Mouse (Mus musculus): Measurements from ENCODE around the gene Gusb.
"Not testable (repeated sequence)": the region's sequence is repeated elsewhere in the genome, so short reads cannot be mapped to it uniquely, and the experiment has no call there.

Gene Gusb

DNA sequence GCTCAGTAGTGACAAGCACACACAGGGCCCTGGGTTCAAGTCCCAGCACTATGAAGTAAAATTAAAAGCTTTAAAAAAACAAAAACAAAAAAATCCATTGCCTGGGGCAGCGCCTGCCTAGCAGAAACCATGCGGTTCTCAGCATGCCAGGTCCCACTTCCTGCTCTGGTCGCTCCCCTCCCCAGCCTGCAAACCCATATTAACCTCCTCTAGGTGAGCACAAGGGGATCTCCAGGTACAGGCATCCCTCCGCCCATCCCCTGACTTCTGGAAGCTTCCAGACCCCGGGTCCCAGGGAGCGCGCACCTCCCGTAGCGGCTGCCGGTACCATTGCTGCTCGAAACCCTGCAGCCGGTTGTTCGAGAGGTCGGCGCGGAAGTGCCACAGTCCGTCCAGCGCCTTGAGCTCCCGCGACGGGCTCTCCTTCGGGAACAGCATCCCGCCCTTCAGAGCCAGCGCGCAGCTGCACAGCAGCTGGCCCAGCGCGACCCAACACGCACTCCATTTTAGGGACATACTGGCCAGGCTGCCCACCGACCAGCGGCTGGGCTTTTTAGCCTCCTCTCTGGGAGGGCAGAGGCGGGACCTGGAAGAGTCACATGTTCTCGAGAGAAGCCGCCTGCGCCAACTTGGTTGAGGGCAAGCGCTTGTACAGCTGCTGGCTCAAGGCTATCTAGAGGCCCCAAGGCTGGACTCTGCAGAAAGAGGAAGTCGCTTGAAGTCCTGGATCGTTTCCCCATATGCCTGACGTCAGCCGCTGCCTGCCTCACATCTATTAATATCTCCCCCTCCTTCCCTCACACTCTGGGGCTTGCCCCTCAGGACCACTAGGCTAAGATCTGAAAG, at the start of gene Gusb:
Gusb (minus strand) TSS at position 749 of the 846 bp plus-strand sequence.
- DNase-seq (ENCODE audit: low spot score), result peak; percentile 91

- no peak for DNase-seq (ENCODE audit: low spot score)
These were observed 49.7 kb upstream of the Gusb start for GRCm38 (mm10) chr5:130052510-130052909.

- no peak for DNase-seq (ENCODE audit: low spot score)
These were observed 48.4 kb upstream of the Gusb start for GRCm38 (mm10) chr5:130051073-130051860.

GRCm38 (mm10) chr5:130050416-130050815, 47.6 kb upstream of the Gusb start:
- DNase-seq (ENCODE audit: low spot score), result no peak

DNA sequence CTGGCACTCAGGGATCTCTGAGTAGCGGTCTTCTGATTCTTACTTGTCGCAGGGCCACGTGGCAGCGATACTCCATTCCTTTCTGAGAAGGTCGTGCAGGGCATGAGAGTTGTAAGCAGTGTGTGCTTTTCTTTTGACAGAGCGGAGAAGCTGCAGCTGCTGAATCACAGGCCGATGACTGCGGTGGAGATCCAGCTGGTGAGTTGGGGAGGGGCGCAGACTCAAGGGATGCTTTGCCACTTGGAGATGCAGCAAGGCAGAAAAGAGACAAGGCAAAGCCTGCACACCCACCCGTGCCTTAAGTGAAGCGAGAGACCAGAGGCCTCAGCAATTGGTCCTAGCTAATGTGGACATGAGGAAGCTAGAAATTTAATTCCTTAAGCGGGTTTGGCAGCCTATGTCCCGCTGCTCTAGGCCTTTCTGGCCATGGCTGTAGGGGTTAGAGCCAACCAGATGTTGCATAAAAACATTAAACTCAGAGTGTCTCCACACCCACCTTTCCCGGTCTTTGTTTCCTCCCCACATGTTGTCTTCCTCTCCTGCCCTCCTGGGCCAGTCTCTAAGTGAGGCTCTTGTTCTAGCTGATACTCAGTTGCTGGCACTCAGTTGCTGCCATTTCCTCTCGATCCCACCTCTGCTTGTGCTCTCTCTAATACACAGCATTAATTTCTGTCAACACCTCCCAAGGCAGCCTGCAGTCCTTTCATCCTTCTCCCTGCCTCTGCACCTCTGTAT, 46.1 kb upstream of the Gusb start:
- DNase-seq (ENCODE audit: low spot score), result no peak

- no peak for DNase-seq (ENCODE audit: low spot score)
These were observed 44.2 kb upstream of the Gusb start for GRCm38 (mm10) chr5:130047013-130047412.

GRCm38 (mm10) chr5:130046589-130046988, 43.7 kb upstream of the Gusb start:
- no peak for DNase-seq (ENCODE audit: low spot score)

GRCm38 (mm10) chr5:130046100-130046499, 43.3 kb upstream of the Gusb start:
- no peak for DNase-seq (ENCODE audit: low spot score)

GRCm38 (mm10) chr5:130044201-130044695, 41.4 kb upstream of the Gusb start:
- peak; percentile 41 for DNase-seq (ENCODE audit: low spot score)

GRCm38 (mm10) chr5:130043741-130044140, 40.9 kb upstream of the Gusb start:
- DNase-seq (ENCODE audit: low spot score), result no peak

DNA sequence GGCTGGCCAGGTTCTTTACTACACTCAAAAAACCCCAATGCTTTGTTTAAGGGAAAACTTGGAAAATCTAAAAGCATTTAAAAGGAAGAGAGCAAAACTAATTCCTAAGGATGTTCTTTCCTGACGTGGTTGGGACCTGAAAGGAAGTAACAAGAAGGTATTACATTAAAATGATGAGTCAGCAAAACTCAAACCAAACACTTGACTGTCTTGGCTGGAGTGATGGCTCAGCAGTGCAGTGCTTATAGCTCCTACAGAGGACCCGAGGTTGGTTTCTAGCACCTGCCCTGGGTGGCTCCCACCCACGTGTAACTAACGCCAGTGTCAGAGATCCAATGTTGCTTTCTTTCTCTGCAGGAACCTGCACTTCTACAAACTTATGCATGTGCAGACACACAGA, 38.4 kb upstream of the Gusb start:
- DNase-seq (ENCODE audit: low spot score), result no peak

- DNase-seq (ENCODE audit: low spot score), result no peak
These were observed 37.9 kb upstream of the Gusb start for GRCm38 (mm10) chr5:130040797-130041196.

GRCm38 (mm10) chr5:130037752-130038455, 35.1 kb upstream of the Gusb start:
- DNase-seq (ENCODE audit: low spot score), result peak; percentile 84

GRCm38 (mm10) chr5:130036300-130036699, 33.5 kb upstream of the Gusb start:
- not testable (repeated sequence) for DNase-seq (ENCODE audit: low spot score)

GRCm38 (mm10) chr5:130033869-130034268, 31.0 kb upstream of the Gusb start:
- DNase-seq (ENCODE audit: low spot score), result no peak

GRCm38 (mm10) chr5:130031410-130032390, 28.9 kb upstream of the Gusb start:
- no peak for DNase-seq (ENCODE audit: low spot score)

DNA sequence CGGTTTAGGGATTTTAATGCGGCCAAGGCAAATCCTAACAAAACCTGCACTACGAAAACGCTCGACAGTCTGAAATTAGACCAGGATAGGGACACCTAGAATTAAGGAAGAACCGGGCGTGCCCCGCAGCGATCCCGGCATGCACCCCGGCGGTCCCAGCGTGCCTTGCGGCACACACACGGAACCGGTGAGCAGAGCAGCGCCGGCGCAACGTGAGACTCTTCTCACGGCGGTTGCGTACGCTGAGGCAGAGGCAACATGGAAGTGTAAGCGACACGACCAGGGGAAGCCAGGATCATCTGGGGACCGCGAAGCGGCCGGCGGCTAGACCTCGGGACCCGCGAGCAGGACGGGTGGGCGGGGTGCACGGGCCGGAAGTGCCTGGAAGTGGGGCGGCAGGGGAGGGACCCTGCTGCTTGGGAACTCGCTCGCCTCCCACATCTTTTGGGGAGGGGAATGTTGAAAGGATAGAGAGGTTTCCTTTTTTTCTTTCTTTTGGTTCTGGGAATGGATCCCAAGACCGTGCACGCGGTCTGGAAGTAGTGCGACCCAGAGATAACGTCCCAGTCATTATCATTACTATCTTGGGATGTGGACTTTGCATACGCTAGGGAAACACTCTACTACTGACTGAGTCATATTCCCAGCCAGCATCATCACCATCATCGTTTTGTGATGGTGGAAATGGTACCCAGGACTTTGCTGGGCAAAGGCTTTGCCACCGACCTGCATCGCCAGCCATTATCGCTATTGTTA, 26.5 kb upstream of the Gusb start, which contains the start of the genes Asl and Crcp:
Asl (minus strand) TSS at position 106 of the 756 bp plus-strand sequence.
Crcp (plus strand) TSS at position 149 of the 756 bp plus-strand sequence.
- peak; percentile 86 for DNase-seq (ENCODE audit: low spot score)

GRCm38 (mm10) chr5:130027696-130028095, 24.8 kb upstream of the Gusb start:
- DNase-seq (ENCODE audit: low spot score), result no peak

DNA sequence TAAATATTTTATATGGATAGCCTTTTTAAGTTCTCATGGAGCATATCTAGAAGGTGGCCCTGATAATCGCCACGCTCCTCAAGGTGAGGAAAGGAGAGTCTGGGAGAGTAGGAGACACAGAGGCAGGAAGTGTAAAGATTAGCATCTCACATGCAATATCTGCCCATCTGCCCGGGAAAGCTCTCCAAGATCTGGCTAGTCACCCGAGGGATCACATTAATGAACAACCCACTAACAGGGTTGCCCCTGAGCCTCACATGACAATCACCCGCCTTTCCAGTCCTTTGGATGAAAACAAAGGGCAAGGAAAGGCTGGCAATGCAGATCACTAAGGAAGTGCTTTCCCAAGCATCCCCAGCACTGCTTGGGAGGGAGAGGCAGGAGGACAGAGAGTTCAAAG, 24.3 kb upstream of the Gusb start:
- no peak for DNase-seq (ENCODE audit: low spot score)

Data from embryo, embryonic 10.5 days (tissue).